Mouse (Mus musculus): ENCODE results near the gene Gm21969. TPM values are rescaled to one million over a fixed set of nuclear protein-coding genes. Genes with fewer than 3 reads are reported as not detected.

Gene Gm21969
- not detected for polyA plus RNA-seq (2017; shearing (Covaris generic))

GRCm38 (mm10) chr4:139602357-139603244 lies at the start of gene Gm21969:
Gene Gm21969 (plus strand): TSS chr4:139603186.
- peak; percentile 43 for ATAC-seq

- ATAC-seq, result no peak
These were observed 47.8 kb upstream of the Gm21969 start for GRCm38 (mm10) chr4:139555235-139555634.

- peak; percentile 19 for ATAC-seq
These were observed 47.0 kb upstream of the Gm21969 start for GRCm38 (mm10) chr4:139555951-139556350.

- no peak for ATAC-seq
These were observed 34.6 kb upstream of the Gm21969 start for GRCm38 (mm10) chr4:139568361-139568760.

- ATAC-seq, result no peak
These were observed 32.2 kb upstream of the Gm21969 start for GRCm38 (mm10) chr4:139570756-139571155.

- no peak for ATAC-seq
These were observed 30.0 kb upstream of the Gm21969 start for GRCm38 (mm10) chr4:139572928-139573512.

- ATAC-seq, result peak; percentile 83
These were observed 28.7 kb upstream of the Gm21969 start for GRCm38 (mm10) chr4:139574156-139574798.

- peak; percentile 13 for ATAC-seq
These were observed 27.9 kb upstream of the Gm21969 start for GRCm38 (mm10) chr4:139574799-139575672.

GRCm38 (mm10) chr4:139575673-139576003 lies 27.3 kb upstream of the Gm21969 start:
- ATAC-seq, result no peak

- ATAC-seq, result no peak
These were observed 26.6 kb upstream of the Gm21969 start for GRCm38 (mm10) chr4:139576251-139576880.

- ATAC-seq, result no peak
These were observed 26.0 kb upstream of the Gm21969 start for GRCm38 (mm10) chr4:139577006-139577405.

GRCm38 (mm10) chr4:139578389-139578788 lies 24.6 kb upstream of the Gm21969 start:
- no peak for ATAC-seq

- peak; percentile 41 for ATAC-seq
These were observed 24.0 kb upstream of the Gm21969 start for GRCm38 (mm10) chr4:139579003-139579402.

- ATAC-seq, result no peak
These were observed 23.5 kb upstream of the Gm21969 start for GRCm38 (mm10) chr4:139579466-139579865.

GRCm38 (mm10) chr4:139580663-139581336 lies 22.2 kb upstream of the Gm21969 start:
- no peak for ATAC-seq

- no peak for ATAC-seq
These were observed 21.4 kb upstream of the Gm21969 start for GRCm38 (mm10) chr4:139581427-139582051.

GRCm38 (mm10) chr4:139582346-139582745 lies 20.6 kb upstream of the Gm21969 start:
- no peak for ATAC-seq

GRCm38 (mm10) chr4:139582903-139583302 lies 20.1 kb upstream of the Gm21969 start:
- ATAC-seq, result no peak

- no peak for ATAC-seq
These were observed 19.2 kb upstream of the Gm21969 start for GRCm38 (mm10) chr4:139583629-139584245.

- no peak for ATAC-seq
These were observed 18.3 kb upstream of the Gm21969 start for GRCm38 (mm10) chr4:139584704-139585103.

All from activated CD4-positive, CD25-positive, alpha-beta regulatory T cell, adult 4 months (primary cell).